Mouse (Mus musculus): ENCODE data around the gene Il23a.

DNA sequence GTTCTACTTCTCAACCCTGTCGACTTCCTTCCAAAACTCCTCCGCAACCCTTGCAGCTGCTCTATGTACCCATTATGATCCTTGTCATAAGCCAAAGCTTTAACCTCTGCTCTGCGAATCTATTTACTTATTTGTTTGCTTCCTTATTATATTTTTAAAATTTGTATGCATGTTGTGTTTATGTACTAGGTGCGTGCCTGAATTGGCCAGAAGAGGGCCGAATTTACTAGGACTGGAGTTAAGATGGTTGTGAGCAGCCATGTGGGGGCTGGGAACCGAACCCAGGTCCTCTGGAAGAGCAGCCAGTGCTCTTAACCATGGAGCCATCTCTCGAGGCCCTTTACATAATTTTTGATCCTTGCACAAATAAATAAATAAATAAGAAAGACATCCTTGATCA lies 27.7 kb downstream of the Il23a start:
- no peak for TF ChIP-seq POLR2A (IDR thresholded peaks at IDR 0.05; ENCODE audit: low read depth, low read length)
- TF ChIP-seq CTCF (conservative IDR thresholded peaks at IDR 0.05; ENCODE audit: insufficient read depth, insufficient read length, low read depth, low read length), result no peak
